Mouse (Mus musculus): ENCODE results near the gene Mmp25. TPM values are rescaled to one million over a fixed set of nuclear protein-coding genes. Genes with fewer than 3 reads are reported as not detected.

The Mmp25 gene
- total and polyA plus RNA-seq, 3 experiments, result not detected

DNA sequence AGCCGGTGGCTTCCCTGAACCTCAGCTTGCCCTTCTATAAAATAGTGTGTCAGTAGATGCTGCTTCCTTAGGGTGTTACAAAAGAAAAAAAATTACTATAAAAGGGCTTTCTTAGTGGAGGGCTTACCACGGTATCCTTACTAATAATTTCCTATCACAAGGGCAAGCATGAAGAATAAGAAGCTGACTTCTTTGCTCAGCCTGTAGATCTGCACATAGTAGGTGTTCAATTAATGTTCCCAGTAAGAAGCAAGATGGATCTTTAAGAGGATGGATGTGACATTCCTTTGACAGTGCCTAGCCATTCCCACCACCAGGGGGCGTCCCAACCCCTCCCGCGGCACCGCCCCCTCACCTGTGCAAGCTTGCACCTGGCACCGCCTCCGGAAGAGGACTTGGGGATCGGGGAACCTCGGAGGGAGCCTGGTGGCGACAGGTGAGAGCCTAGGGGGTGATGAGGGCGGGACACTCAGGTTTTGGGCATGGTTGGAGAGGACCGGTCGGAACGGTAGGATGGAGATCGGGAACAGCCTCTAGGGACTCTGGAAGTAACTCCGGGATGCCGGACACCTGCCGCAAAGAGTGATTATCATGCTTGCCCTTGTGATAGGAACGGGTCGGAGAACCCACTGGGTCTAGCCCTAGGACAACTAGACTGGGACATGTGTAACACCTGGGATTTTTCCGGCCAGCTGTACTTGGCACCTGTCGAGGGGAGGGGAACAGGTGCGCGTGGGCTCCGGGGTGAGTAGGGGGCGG, 15.2 kb upstream of the Mmp25 start, which contains the start of gene Bicdl2:
TSS of gene Bicdl2 (plus strand) at position 390 of the 759 bp plus-strand sequence.
- Histone ChIP-seq H3K9ac (ENCODE audit: insufficient read depth, low read depth) (no peak within 1 kb of the TSS), H3K4me1 (ENCODE audit: control insufficient read depth in 1 of 2, insufficient read depth in 2 of 2) (peaks cover 7 to 12% of the 10 kb centered on the region in 2 experiments; a peak in 3 of 4 replicates), H3K4me2 (ENCODE audit: insufficient read depth, low read depth, poor library complexity, severe bottlenecking) (peak within 1 kb of the TSS; percentile 29; the same call in 1 of the 2 replicates), H3K4me3 (replicated peaks in 1 of 3; ENCODE audit: low read depth in 2 of 3, low read length in 2 of 3, poor library complexity in 1 of 3) (no peak within 1 kb of the TSS), H3K36me3 (replicated peaks in 1 of 2; ENCODE audit: control insufficient read depth in 1 of 2, insufficient read depth in 1 of 2, low read length in 1 of 2) (peaks cover 0 to 2% of the 10 kb centered on the region in 2 experiments), H3K27ac (ENCODE audit: insufficient read depth, low read depth) (no peak within 1 kb of the TSS), H3K79me2 (replicated peaks; ENCODE audit: control insufficient read depth, extremely low read depth, insufficient read depth, poor library complexity, severe bottlenecking) (no peaks in the 10 kb centered on the region), H3K27me3 (replicated peaks) (peaks cover 75% of the 10 kb centered on the region), H3K9me3 (replicated peaks; ENCODE audit: low read length) (peaks cover 3% of the 10 kb centered on the region)
- dilution Hi-C loops (cut with MboI; ENCODE audit: extremely low pct_ligation_motif_present, extremely low pct_unique_long_range_greater_than_20kb, low sequenced_read_pairs), result no loop called here
- no peak for DNase-seq (ENCODE audit: extremely low read depth)
- TF ChIP-seq RAD21 (IDR thresholded peaks at IDR 0.05; ENCODE audit: low read depth, low read length), result peak; percentile 22
- no peak for TF ChIP-seq CHD1 (IDR thresholded peaks at IDR 0.05; ENCODE audit: low read depth, low read length)
- no peak for TF ChIP-seq ZNF384 (IDR thresholded peaks at IDR 0.05; ENCODE audit: low read depth, low read length)
- peak; percentile 37 to 71; a peak in 3 of 4 replicates for TF ChIP-seq CTCF (conservative IDR thresholded peaks at IDR 0.05 in 1 of 2, IDR thresholded peaks at IDR 0.05 in 1 of 2; ENCODE audit: low read depth in 2 of 2, low read length in 2 of 2)
- no peak for TF ChIP-seq MXI1 (IDR thresholded peaks at IDR 0.05; ENCODE audit: low read depth, low read length)
- no peak for TF ChIP-seq IRF4 (IDR thresholded peaks at IDR 0.05; ENCODE audit: low read depth, low read length)
- TF ChIP-seq ZKSCAN1 (IDR thresholded peaks at IDR 0.05; ENCODE audit: borderline replicate concordance, low read depth, low read length), result peak; percentile 39; the same call in 1 of the 2 replicates
- TF ChIP-seq SMC3 (IDR thresholded peaks at IDR 0.05; ENCODE audit: low read depth, low read length), result peak; percentile 60
- in situ Hi-C loops (cut with MboI; ENCODE audit: low pct_ligation_motif_present, low pct_unique_long_range_greater_than_20kb, low sequenced_read_pairs), result loop anchor here (5.0 to 10.0 kb wide), 2 partner anchors 42 to 305 kb away; no protein-coding TSS in a partner anchor

DNA sequence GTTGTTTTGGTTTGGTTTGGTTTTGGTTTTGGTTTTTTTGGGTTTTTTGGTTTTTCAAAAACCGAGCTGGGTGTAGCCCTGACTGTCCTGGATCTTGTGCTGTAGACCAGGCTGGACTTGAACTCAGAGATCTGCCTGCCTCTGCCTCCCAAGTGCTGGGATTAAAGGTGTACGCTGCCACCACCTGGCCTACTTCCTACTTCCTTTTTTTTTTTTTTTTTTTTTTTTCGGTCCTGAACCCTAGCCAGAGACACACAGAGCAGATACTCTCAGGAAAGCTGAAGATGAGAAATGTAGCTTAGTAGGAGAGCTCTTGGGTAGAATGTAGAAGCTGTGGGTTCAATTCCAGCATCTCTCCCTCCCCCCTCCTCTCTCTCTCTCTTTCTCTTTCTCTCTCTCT, 13.4 kb upstream of the Mmp25 start:
- no peak overlapping the region for H3K4me3 ChIP-seq (replicated peaks in 1 of 3; ENCODE audit: low read depth in 2 of 3, low read length in 2 of 3, poor library complexity in 1 of 3)
- peaks cover 3% of the 10 kb centered on the region for H3K9me3 ChIP-seq (replicated peaks; ENCODE audit: low read length)
- DNase-seq (ENCODE audit: extremely low read depth), result no peak
- no peak overlapping the region for H3K27ac ChIP-seq (ENCODE audit: insufficient read depth, low read depth)
- no peaks in the 10 kb centered on the region for H3K79me2 ChIP-seq (replicated peaks; ENCODE audit: control insufficient read depth, extremely low read depth, insufficient read depth, poor library complexity, severe bottlenecking)
- no peak overlapping the region for H3K4me2 ChIP-seq (ENCODE audit: insufficient read depth, low read depth, poor library complexity, severe bottlenecking)
- H3K9ac ChIP-seq (ENCODE audit: insufficient read depth, low read depth), result no peak overlapping the region
- TF ChIP-seq MXI1 (IDR thresholded peaks at IDR 0.05; ENCODE audit: low read depth, low read length) (no peak), ZNF384 (IDR thresholded peaks at IDR 0.05; ENCODE audit: low read depth, low read length) (peak; percentile 51; the same call in 1 of the 2 replicates), MAZ (IDR thresholded peaks at IDR 0.05; ENCODE audit: low read depth, low read length) (no peak)
- H3K36me3 ChIP-seq (replicated peaks in 1 of 2; ENCODE audit: control insufficient read depth in 1 of 2, insufficient read depth in 1 of 2, low read length in 1 of 2), result no peaks in the 10 kb centered on the region
- in situ Hi-C loops (cut with MboI; ENCODE audit: low pct_ligation_motif_present, low pct_unique_long_range_greater_than_20kb, low sequenced_read_pairs) (no loop called here), dilution Hi-C loops (cut with MboI; ENCODE audit: extremely low pct_ligation_motif_present, extremely low pct_unique_long_range_greater_than_20kb, low sequenced_read_pairs) (no loop called here)
- H3K4me1 ChIP-seq (ENCODE audit: control insufficient read depth in 1 of 2, insufficient read depth in 2 of 2), result peaks cover 4 to 7% of the 10 kb centered on the region in 2 experiments; a peak in 3 of 4 replicates
- H3K27me3 ChIP-seq (replicated peaks), result peaks cover 84% of the 10 kb centered on the region

DNA sequence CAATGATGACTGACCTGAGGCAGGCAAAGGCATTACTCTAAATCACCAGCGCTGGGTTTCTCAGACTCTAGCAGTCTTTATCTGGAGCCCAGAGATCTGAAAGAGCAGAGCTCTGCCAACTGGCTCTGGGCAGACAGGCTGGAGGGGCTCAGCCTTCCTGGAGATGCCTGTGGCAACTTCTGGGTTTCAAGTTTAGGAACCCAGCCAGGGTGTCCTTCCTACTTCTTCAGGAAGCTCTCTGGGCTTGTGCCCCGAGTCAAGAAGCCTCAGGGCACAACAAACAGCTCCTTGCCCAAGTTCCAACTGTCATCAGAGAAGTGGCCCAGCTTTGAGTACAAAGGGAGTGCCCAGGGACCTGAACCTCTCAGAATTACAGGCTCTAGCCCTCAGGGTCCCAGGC, 9.3 kb upstream of the Mmp25 start:
- H3K36me3 ChIP-seq (replicated peaks in 1 of 2; ENCODE audit: control insufficient read depth in 1 of 2, insufficient read depth in 1 of 2, low read length in 1 of 2), result no peaks in the 10 kb centered on the region
- H3K9ac ChIP-seq (ENCODE audit: insufficient read depth, low read depth), result no peak overlapping the region
- in situ Hi-C loops (cut with MboI; ENCODE audit: low pct_ligation_motif_present, low pct_unique_long_range_greater_than_20kb, low sequenced_read_pairs) (no loop called here), dilution Hi-C loops (cut with MboI; ENCODE audit: extremely low pct_ligation_motif_present, extremely low pct_unique_long_range_greater_than_20kb, low sequenced_read_pairs) (no loop called here)
- H3K27me3 ChIP-seq (replicated peaks), result peaks cover 65% of the 10 kb centered on the region
- DNase-seq (ENCODE audit: extremely low read depth), result no peak
- no peak overlapping the region for H3K4me2 ChIP-seq (ENCODE audit: insufficient read depth, low read depth, poor library complexity, severe bottlenecking)
- H3K4me1 ChIP-seq (ENCODE audit: control insufficient read depth in 1 of 2, insufficient read depth in 2 of 2), result peaks cover 0 to 6% of the 10 kb centered on the region in 2 experiments; a peak in 2 of 4 replicates
- TF ChIP-seq CHD2 (IDR thresholded peaks at IDR 0.05; ENCODE audit: low read length), result no peak
- no peak for TF ChIP-seq MAX (IDR thresholded peaks at IDR 0.05; ENCODE audit: low read length)
- no peak for TF ChIP-seq CHD1 (IDR thresholded peaks at IDR 0.05; ENCODE audit: low read depth, low read length)
- no peak for TF ChIP-seq ZMIZ1 (IDR thresholded peaks at IDR 0.05; ENCODE audit: low read depth, low read length)
- no peak for TF ChIP-seq USF2 (conservative IDR thresholded peaks at IDR 0.05; ENCODE audit: low read depth, low read length)
- no peak for TF ChIP-seq ZNF384 (IDR thresholded peaks at IDR 0.05; ENCODE audit: low read depth, low read length)
- TF ChIP-seq TCF12 (IDR thresholded peaks at IDR 0.05; ENCODE audit: low read depth, low read length), result no peak
- no peak for TF ChIP-seq SMC3 (IDR thresholded peaks at IDR 0.05; ENCODE audit: low read depth, low read length)
- no peak for TF ChIP-seq UBTF (IDR thresholded peaks at IDR 0.05; ENCODE audit: low read depth, low read length)
- TF ChIP-seq ZC3H11A (IDR thresholded peaks at IDR 0.05; ENCODE audit: low read depth, low read length), result no peak
- no peak for TF ChIP-seq BHLHE40 (IDR thresholded peaks at IDR 0.05; ENCODE audit: low read depth, low read length)
- no peak for TF ChIP-seq JUND (conservative IDR thresholded peaks at IDR 0.05; ENCODE audit: low read depth, low read length)
- no peak for TF ChIP-seq JUN (IDR thresholded peaks at IDR 0.05; ENCODE audit: insufficient read depth, low read depth, low read length)
- TF ChIP-seq TBP (conservative IDR thresholded peaks at IDR 0.05; ENCODE audit: low read depth, low read length), result no peak
- peaks cover 3% of the 10 kb centered on the region for H3K9me3 ChIP-seq (replicated peaks; ENCODE audit: low read length)
- no peak overlapping the region for H3K4me3 ChIP-seq (replicated peaks in 1 of 3; ENCODE audit: low read depth in 2 of 3, low read length in 2 of 3, poor library complexity in 1 of 3)
- H3K27ac ChIP-seq (ENCODE audit: insufficient read depth, low read depth), result no peak overlapping the region
- no peaks in the 10 kb centered on the region for H3K79me2 ChIP-seq (replicated peaks; ENCODE audit: control insufficient read depth, extremely low read depth, insufficient read depth, poor library complexity, severe bottlenecking)
